ENCODE assay signal across 7 mouse cellular contexts in the genomic region with DNA sequence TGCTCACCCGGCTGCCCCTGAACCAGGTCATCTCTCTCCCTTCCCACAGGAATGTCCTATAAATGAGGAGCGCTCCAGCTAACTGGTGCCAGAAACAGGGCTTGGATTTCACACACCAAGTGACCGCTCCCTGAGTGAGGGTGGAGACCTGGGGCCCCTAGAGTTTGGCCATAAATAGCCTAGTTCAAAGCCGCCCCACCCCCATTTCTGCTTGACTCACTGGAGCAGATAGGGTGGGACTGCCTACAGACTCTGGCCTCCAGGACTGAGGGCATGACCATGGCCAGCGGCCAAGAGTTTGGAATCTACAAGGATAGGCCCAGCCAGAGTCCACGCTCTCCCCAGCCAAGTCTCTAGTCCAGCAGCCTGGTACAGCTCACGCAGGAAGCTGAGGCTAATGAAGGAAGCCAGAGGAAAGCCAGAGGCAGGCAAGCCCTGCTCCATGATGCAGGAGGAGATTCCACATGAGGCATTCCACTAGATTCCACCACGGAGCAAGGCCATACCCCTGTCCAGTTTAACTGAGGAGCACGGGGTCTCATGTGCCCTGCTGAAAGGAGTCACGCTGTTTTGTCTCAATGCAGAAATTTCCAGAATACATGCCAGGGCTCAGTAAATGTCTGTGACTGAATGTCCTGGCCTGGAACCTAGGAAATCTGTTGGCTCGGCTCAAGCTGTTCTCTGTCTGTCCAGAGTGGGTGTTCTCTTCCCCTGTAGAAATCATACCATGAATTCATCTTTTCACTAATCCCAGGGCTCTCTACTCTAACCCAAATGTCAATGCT. TPM values are rescaled to one million over a fixed set of nuclear protein-coding genes. Genes with fewer than 3 reads are reported as not detected.
DNase-seq lines count a peak whose midpoint lies in the region; ATAC-seq and TF ChIP-seq lines count a peak whose summit lies in the region.

No protein-coding gene starts in this region.

- no peaks in the 10 kb centered on the region for H3K36me3 ChIP-seq in intestine, embryonic 16.5 days (ENCODE audit: control insufficient read depth, insufficient read depth, low read length)
- no peaks in the 10 kb centered on the region for H3K36me3 ChIP-seq in liver, postnatal 0 days (replicated peaks; ENCODE audit: insufficient read depth, low read length)
- H3K36me3 ChIP-seq in testis, adult 2 months (ENCODE audit: control insufficient read depth, insufficient read depth, low read length) = no peaks in the 10 kb centered on the region

- CTCF ChIA-PET in Patski (lab: Charles Lee) = interaction anchor here (0.8 to 3.3 kb wide), 4 partner anchors 12 to 21 kb away, joined by 3 to 11 read pairs (median 4); no protein-coding TSS in a partner anchor

- peak; percentile 99 for ATAC-seq in Patski
- ATAC-seq in intestine, embryonic 16.5 days = peak; percentile 94
- ATAC-seq in liver, postnatal 0 days = peak; percentile 96
- ATAC-seq in erythroid progenitor cell, adult 5-6 weeks (replicated peaks; ENCODE audit: low FRiP score, poor library complexity, severe bottlenecking) = no peak

- DNase-seq in 3T3-L1 (ENCODE audit: low read depth, low spot score) (peak; percentile 99), Patski (ENCODE audit: low read depth, low spot score) (peak; percentile 98)
- DNase-seq in gastrocnemius, adult 2 months = peak; percentile 97
- DNase-seq in liver, postnatal 0 days = peak; percentile 84

- in situ Hi-C loops in Patski (cut with MboI; ENCODE audit: low pct_unique_long_range_greater_than_20kb) = no loop called here

- no peaks in the 10 kb centered on the region for H3K9me3 ChIP-seq in intestine, embryonic 16.5 days (ENCODE audit: control insufficient read depth, low read length)
- no peaks in the 10 kb centered on the region for H3K9me3 ChIP-seq in liver, postnatal 0 days (ENCODE audit: low read length)

- H3K27ac ChIP-seq in gastrocnemius, adult 2 months = peak overlapping the region; percentile 97
- H3K27ac ChIP-seq in intestine, embryonic 16.5 days (ENCODE audit: low read length) = peak overlapping the region; percentile 18; the same call in 1 of the 2 replicates
- H3K27ac ChIP-seq in liver, postnatal 0 days (ENCODE audit: low read depth) = peak overlapping the region; percentile 78
- H3K27ac ChIP-seq in testis, adult 2 months (ENCODE audit: control insufficient read depth, insufficient read depth, low read depth, low read length) = peak overlapping the region; percentile 73

- POLR2A ChIA-PET in Patski (lab: Charles Lee) = interaction anchor here (0.9 to 1.5 kb wide), 4 partner anchors 15 to 18 kb away, joined by 3 read pairs; a partner anchor contains a TSS

- H3K4me2 ChIP-seq in intestine, embryonic 16.5 days (ENCODE audit: low read depth, low read length) = no peak overlapping the region
- no peak overlapping the region for H3K4me2 ChIP-seq in liver, postnatal 0 days (ENCODE audit: low read depth, low read length)

- TF ChIP-seq POLR2A in testis, adult 2 months (IDR thresholded peaks at IDR 0.05; ENCODE audit: control insufficient read depth, low read depth, low read length) = no peak

- peaks cover 7% of the 10 kb centered on the region; the same call in 1 of the 2 replicates for H3K4me1 ChIP-seq in intestine, embryonic 16.5 days (ENCODE audit: control insufficient read depth, insufficient read depth, low read length)
- peaks cover 6% of the 10 kb centered on the region for H3K4me1 ChIP-seq in liver, postnatal 0 days (ENCODE audit: insufficient read depth)
- H3K4me1 ChIP-seq in testis, adult 2 months (ENCODE audit: control insufficient read depth, insufficient read depth, low read length) = peaks cover 7% of the 10 kb centered on the region; the same call in 1 of the 2 replicates

- no peak overlapping the region for H3K4me3 ChIP-seq in gastrocnemius, adult 2 months
- no peak overlapping the region for H3K4me3 ChIP-seq in intestine, embryonic 16.5 days (ENCODE audit: low read length)
- no peak overlapping the region for H3K4me3 ChIP-seq in liver, postnatal 0 days (ENCODE audit: low read depth, low read length)
- no peak overlapping the region for H3K4me3 ChIP-seq in testis, adult 2 months (ENCODE audit: control insufficient read depth, low read depth, low read length)

- TF ChIP-seq EP300 in liver, postnatal 0 days (IDR thresholded peaks at IDR 0.05; ENCODE audit: low read depth) = peak; percentile 28; the same call in 1 of the 2 replicates

- intact Hi-C loops in gastrocnemius, adult 2 months (cut with DNase I) = loop anchor here (1.0 kb wide), 2 partner anchors 15 kb away; no protein-coding TSS in a partner anchor

- no peak for TF ChIP-seq CTCF in Patski (IDR thresholded peaks at IDR 0.05)
- no peak for TF ChIP-seq CTCF in gastrocnemius, adult 2 months (IDR thresholded peaks at IDR 0.05)
- TF ChIP-seq CTCF in liver, postnatal 0 days (IDR thresholded peaks at IDR 0.05; ENCODE audit: low read depth) = no peak
- TF ChIP-seq CTCF in testis, adult 2 months (IDR thresholded peaks at IDR 0.05; ENCODE audit: control insufficient read depth, insufficient read depth, insufficient replicate concordance, low read depth, low read length) = no peak

- WGBS in intestine, embryonic 16.5 days = 68% methylated on average over 11 of the region's 11 CpGs
- WGBS in liver, postnatal 0 days (ENCODE audit: insufficient replicate concordance) = 61% methylated on average over 11 of the region's 11 CpGs

- H3K9ac ChIP-seq in intestine, embryonic 16.5 days (ENCODE audit: low read depth, low read length) = no peak overlapping the region
- H3K9ac ChIP-seq in liver, postnatal 0 days (replicated peaks) = no peak overlapping the region

- no peaks in the 10 kb centered on the region for H3K27me3 ChIP-seq in Patski
- no peaks in the 10 kb centered on the region for H3K27me3 ChIP-seq in intestine, embryonic 16.5 days (replicated peaks; ENCODE audit: control insufficient read depth, insufficient read depth, low read length)
- no peaks in the 10 kb centered on the region for H3K27me3 ChIP-seq in liver, postnatal 0 days (ENCODE audit: insufficient read depth, low read length)
- H3K27me3 ChIP-seq in testis, adult 2 months (ENCODE audit: control insufficient read depth, insufficient read depth, low read length) = no peaks in the 10 kb centered on the region

RNA-seq across cellular contexts. Expression of a gene that starts 17.5 kb away (rescaled TPM):
- 30.2 TPM for polyA plus RNA-seq in Patski (2021)
- total RNA-seq in gastrocnemius, adult 2 months (2021) = 100 to 1,000 TPM; 245 to 247 TPM
- 4.1 and 4.3 TPM in 2 replicates for polyA plus RNA-seq in intestine, embryonic 16.5 days (2015; fragmentation: Nextera tagmentation; extraction: Ambion mirVana)
- polyA plus RNA-seq in liver, postnatal 0 days (2015; fragmentation: Nextera tagmentation; extraction: Ambion mirVana) = 4.7 and 6.0 TPM in 2 replicates
- polyA plus RNA-seq in testis, adult 2 months (2012; rRNA removed) = 5.7 and 7.2 TPM in 2 replicates
- total RNA-seq in erythroid progenitor cell, adult 5-6 weeks (2015; ENCODE audit: low replicate concordance) = not detected in 2 replicates
- 1.0 and 1.8 TPM in 2 replicates for total RNA-seq in erythroid progenitor cell, adult 5-6 weeks (2017; ENCODE audit: low replicate concordance)

RNA-seq across cellular contexts. Expression of a gene that starts 17.6 kb away (rescaled TPM):
- 18.1 TPM for polyA plus RNA-seq in Patski (2021)
- total RNA-seq in gastrocnemius, adult 2 months (2021) = 10 to 100 TPM; 14.5 to 15.3 TPM
- polyA plus RNA-seq in intestine, embryonic 16.5 days (2015; fragmentation: Nextera tagmentation; extraction: Ambion mirVana) = 16.9 and 18.1 TPM in 2 replicates
- polyA plus RNA-seq in liver, postnatal 0 days (2015; fragmentation: Nextera tagmentation; extraction: Ambion mirVana) = 5.1 and 23.7 TPM in 2 replicates
- polyA plus RNA-seq in testis, adult 2 months (2012; rRNA removed) = 3.1 and 5.0 TPM in 2 replicates
- total RNA-seq in erythroid progenitor cell, adult 5-6 weeks (2015; ENCODE audit: low replicate concordance) = 10.1 and 12.3 TPM in 2 replicates
- 8.2 and 28.1 TPM in 2 replicates for total RNA-seq in erythroid progenitor cell, adult 5-6 weeks (2017; ENCODE audit: low replicate concordance)

RNA-seq across cellular contexts. Expression of a gene that starts 45.9 kb away (rescaled TPM):
- 27.2 TPM for polyA plus RNA-seq in Patski (2021)
- 10 to 100 TPM; 13.4 to 17.9 TPM for total RNA-seq in gastrocnemius, adult 2 months (2021)
- 21.9 and 23.0 TPM in 2 replicates for polyA plus RNA-seq in intestine, embryonic 16.5 days (2015; fragmentation: Nextera tagmentation; extraction: Ambion mirVana)
- 3.9 and 6.0 TPM in 2 replicates for polyA plus RNA-seq in liver, postnatal 0 days (2015; fragmentation: Nextera tagmentation; extraction: Ambion mirVana)
- polyA plus RNA-seq in testis, adult 2 months (2012; rRNA removed) = 10.2 and 12.6 TPM in 2 replicates
- total RNA-seq in erythroid progenitor cell, adult 5-6 weeks (2015; ENCODE audit: low replicate concordance) = 9.6 and 28.1 TPM in 2 replicates
- total RNA-seq in erythroid progenitor cell, adult 5-6 weeks (2017; ENCODE audit: low replicate concordance) = 6.5 and 14.1 TPM in 2 replicates

Comparison
In these comparisons a context has a peak if more than half of its experiments do, and no peak if none do; other contexts are left out.
1. H3K27ac ChIP-seq: peak in every context shown above with its lines; median percentile 97 in gastrocnemius, adult 2 months; 78 in liver, postnatal 0 days; 73 in testis, adult 2 months; 18 in intestine, embryonic 16.5 days.